Mouse (Mus musculus) naive thymus-derived CD4-positive, alpha-beta T cell, adult 2 months (primary cell): ENCODE data around the gene Klf6.

Experiments
- DNase-seq: peaks from one replicate; pipeline ENCODE4 v3.0.0-alpha.2; 2011; ENCODE audit warnings: low read depth

The Klf6 gene

DNA sequence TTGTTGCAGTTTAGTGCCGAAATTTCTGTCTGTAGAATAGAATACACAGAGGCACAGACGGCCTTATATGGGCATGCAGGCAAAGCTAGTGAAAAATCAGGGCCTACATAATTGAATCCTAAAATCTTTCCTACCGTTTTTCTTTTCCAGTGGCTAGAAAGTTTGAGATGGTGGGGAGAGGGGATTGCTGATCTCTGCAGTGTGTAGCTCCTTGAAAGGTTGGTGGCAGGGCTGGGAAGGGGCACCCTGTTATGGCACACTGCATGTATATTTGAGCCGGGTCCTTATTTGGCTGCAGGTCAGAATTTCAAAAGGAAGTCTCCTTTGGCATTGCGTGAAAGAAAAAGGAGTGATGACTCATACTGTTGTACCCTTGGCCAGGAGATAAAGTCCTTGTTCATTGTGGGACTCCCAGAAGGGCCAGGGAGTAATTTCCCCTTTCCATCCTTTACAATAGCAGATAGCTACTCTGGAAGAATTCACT is 2.2 kb downstream of the Klf6 start:
- peak; percentile 63 for DNase-seq

DNA sequence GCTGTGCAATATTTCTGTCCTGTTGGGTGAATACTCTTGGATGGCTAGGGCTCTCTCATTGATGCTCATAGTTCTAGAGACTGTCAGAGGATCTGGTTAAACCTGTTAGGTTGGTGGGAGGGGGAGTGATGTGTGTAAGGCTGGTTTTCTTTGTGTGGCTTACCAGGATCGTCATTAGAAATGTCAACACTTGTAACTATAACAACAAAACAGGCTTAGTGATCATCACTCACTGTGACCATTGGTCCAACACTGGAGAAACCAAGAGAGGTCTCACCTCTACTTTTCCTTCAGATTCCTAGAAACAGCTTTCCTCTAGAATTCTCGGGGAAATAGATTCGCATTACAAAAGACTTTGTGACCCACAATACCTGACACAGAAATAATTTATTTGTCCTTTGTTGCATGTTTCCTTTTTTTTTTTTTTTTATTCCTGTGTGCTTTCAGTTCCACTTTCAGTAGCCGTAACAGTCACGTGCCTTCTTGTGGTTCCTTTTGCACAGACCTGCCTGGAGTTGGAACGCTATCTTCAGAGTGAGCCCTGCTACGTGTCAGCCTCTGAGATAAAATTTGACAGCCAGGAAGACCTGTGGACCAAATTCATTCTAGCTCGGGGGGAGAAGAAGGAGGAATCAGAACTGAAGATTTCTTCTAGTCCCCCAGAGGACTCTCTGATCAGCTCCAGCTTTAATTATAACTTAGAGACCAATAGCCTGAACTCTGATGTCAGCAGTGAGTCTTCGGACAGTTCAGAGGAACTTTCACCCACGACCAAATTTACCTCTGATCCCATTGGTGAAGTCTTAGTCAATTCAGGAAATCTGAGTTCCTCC is 3.2 kb downstream of the Klf6 start:
- DNase-seq, result peak; percentile 86

DNA sequence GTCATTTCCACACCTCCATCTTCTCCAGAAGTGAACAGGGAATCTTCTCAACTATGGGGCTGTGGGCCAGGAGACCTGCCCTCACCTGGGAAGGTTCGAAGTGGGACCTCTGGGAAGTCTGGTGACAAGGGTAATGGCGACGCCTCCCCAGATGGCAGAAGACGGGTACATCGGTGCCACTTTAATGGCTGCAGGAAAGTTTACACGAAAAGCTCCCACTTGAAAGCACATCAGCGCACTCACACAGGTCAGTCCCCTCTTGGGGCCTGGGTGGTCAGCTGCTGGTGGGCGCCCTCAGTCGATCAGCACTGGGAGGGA is 3.8 kb downstream of the Klf6 start:
- peak; percentile 40 for DNase-seq

DNA sequence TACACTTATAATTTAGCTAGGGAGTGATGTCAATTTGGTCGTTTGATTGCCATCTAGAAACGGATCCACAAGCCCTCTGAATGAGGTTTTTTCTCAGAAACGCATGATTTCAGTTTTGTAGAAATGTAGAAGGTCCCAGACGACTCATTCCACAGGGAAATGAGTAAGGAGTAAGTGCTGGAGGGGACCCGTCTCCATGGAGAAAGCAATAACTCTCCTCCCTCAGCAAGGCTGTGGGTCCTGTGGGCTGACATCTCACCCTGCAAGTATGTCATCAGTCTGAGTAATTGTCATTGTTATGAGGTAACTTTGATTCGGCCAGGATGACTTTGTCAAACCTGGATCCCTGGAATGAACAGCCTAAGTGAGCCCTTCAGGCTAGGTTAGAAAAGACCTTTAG is 4.8 kb downstream of the Klf6 start:
- peak; percentile 35 for DNase-seq

DNA sequence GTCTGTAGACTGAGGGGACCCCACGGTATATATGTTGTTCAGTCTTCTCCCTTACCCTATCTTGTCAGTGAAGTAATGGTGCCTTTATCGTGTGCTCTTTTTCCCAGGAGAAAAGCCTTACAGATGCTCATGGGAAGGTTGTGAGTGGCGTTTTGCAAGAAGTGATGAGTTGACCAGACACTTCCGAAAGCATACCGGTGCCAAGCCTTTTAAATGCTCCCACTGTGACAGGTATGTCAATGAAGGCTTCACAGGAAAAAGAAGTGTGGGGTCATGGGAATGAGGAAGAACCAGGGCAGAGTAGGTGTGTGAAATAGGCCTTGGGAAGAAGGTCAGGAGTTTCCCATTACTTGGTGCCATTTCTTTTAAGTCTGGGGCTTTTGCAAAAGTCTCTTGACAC is 5.2 kb downstream of the Klf6 start:
- DNase-seq, result no peak

DNA sequence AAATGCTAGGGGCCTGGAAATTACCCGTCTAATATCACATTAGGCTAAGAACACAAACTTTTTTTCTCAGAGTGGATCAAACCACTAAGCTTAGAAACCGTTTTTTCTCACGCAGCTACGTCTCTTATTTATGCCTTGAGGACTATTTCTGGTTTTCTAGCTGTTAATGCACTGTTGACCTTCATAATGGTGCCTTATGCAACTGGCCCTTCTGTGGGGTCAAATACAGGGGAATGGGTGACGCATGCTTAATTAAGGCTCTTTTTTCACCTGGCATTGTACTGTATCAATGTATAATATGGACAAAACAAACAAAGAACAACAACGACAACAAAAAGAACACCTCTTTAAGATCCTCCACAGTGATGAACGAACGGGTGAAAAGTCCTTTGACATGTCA is 7.1 kb downstream of the Klf6 start:
- no peak for DNase-seq

DNA sequence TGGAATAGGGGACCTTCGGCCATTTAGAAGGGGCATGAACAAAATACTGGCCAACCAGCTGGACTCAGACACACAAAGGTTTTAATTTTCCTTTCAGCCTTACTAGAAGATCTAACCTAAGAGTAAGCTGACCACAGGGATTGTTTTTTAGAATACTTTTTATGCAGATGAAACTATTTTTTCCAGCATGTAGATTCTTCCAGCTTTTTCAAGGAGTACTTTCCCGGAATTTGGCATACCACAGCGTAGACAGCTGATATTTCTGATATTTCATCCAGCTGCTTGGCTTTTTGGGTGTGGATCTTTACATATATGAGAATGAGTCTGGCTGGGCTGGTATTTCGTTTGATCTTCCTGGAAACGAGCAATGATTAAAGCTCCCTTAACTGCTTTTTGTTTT is 8.2 kb downstream of the Klf6 start:
- DNase-seq, result peak; percentile 36

DNA sequence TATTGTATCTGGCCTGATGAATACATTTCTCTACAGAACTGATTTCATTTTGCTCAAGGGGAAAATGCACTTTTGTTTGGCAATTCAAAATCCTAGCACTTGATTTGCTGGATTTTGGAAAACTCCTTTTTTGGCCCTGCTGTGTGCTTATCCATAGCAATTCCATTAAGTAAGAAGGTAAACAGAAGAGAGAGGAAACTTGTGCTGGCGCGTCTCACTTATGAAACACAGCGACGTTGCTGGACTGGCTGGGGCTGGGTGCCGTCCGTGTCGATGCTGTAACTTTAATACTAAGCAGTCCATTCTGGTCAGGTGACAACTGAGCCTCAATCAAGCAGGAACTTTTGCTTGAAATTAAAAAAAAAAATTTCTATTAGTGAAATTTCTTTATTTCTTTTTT is 8.6 kb downstream of the Klf6 start:
- DNase-seq, result no peak

DNA sequence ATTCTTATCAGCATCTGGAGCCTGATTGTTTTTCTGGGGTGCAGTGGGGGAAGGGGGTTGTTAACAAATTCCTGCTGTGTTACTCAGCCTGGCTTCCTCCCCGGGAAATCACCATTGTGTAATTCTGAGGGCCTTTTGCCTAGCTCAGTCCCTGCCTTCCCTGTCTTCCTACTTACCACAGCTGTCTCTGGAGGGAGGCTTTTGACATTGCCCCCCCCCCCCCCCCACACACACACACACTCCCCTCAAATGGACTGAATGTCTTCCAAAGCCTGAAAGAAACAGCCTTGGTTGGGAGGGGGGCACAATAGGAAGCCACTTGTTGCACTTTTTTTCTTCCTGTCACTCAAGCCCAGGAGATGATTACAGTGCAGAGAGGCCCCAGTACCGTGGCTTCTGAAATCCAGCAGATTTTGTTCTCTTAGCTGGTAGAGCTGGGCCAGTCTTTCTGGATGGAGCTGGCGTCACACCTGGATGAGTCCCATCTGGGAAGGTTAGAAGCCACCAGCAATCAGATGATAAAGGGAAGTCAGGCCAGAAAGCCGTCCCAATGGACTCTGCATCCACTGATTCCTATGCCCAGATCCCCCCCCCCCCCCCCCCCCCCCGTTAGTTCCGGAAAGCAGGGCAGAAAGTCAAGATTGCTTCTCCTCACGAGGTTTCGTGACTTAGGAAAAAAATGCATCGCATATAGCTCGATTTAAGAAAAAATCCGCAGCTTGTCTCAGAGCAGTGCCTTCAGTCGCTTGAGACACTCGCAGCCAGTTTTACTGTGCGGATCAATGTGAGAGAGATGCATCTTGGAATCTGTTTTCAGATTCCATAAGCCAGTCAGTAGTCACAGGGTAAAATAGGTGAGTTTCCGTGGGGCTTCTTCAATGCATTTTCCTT is 9.3 kb downstream of the Klf6 start:
- DNase-seq, result no peak

DNA sequence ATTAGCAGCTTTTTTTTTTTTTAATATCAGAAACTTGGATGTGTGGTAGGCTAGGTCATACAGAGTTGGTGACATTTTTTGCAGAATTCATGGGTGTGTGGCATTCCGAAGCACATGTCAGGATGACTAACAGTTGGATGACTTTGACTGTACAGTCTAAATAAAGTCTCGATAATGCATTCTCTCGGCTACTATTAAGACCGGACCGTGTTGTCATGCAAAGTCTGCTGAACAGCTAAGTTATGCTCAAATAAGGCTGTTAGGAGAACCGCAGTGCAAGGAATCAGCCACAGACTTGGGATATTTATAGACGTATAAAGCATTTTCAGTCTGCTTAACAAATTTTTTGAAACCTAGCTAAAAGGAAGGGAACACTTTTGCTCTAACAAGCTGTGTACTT is 10.1 kb downstream of the Klf6 start:
- no peak for DNase-seq

DNA sequence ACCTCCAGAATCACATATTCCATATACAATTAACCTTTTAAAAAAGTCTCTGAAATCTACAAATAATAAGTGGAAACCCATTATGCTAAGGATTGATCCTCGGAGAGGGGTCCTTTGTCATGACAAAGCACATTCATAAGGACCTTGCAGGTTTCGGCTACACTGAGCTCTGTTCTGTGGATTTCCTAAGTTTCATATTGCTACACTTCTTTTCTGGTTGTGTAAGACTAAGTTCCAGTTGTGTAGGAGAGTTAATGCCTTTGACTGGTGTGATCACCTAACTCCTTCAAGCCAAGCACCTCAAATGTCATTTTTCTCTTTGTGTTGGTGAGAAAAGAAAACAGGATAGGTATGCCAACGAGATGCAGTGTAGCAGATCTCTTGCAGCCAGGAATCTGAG is 12.4 kb downstream of the Klf6 start:
- no peak for DNase-seq

DNA sequence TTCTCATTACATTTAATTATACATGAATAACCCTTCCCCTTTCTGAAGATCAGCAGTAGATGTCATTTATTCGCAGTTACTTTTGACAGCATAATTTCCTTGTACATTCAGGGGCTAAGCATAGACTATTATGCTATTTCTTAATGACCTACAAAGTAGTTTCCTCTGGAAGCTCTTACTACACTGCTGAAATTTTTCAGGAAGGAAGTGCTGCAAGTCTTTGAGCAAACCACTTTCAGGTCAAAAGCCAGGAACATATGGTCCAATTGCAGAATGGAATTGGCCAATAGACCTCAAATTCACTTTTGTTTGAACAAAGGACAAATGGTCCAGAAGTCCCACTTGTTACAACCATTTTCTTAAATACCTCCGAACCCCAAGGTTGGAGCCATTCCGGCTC is 14.2 kb downstream of the Klf6 start:
- no peak for DNase-seq

DNA sequence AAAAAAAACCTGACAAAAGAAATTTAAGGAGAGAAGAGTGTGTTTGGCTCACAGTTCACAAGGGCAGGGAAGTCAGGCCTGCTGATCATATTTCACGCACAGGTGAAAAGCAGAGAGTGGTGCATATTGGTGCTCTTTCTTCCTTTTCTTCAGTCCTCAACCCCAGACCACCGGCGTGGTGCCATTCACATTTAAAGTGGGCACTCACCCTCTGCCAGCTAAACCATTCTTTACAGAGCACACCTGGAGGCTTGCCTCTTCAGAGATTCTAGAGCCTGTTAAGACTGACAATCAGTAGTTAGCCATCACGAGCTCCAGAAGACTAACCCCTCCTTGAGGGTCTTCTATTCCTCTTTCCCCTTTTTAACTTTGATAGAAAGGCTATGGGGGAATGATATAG is 17.5 kb downstream of the Klf6 start:
- no peak for DNase-seq

DNA sequence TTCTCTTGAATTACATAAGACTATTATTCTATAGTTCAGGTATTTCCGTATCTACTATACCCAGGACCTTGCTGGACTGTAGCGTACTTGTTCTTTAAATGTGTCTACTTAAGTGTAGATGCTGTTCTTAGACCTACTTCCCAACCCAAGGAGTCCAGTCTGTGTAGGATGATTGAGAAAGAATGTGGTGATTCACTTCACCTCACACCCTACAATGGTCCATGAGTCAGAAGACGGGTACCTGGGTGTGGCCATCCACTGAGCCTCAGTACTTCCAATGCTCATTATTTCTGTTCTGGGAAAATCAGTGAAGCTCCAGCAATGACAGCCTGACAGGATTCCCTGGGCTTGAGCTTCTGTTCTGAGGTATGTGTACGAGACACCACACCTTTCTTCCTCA is 25.5 kb downstream of the Klf6 start:
- DNase-seq, result no peak

DNA sequence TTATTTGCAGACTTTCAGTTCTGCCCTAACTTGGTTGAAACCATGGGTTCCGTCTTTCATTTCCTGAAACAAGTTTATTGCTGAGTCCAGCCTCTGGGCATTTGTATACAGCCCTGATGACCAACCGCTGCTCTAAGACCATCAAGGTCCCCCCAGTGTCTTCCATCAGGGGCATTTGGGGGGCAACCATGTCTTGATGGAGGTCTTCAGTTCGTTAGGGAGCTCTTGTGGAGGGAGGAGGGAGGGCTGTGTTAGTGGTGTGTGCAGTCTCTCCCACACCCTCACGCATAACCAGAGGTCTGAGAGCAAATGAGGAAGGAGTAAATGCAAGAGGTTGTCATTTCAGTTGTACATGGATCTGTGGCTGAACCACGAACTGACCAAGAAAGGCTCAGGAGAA is 26.9 kb downstream of the Klf6 start:
- DNase-seq, result no peak

DNA sequence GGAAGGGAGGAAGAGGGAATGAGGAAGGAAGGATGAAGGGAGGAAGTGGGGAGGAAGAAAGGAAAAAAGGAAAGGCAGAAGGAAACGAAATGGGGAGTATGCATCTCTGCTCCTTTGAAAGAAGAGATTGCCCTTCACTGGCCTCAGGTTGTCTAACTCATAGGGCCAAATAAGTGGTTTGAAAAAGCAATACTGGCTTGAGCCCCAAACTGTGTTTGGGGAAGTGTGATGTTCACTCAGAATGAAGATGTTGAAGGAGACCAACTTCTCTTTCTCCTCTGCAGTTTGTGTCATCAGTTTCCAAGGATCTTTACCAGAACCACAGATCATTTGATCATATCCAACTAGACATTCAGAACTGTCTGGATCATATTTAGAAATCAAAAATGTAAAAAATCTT is 27.4 kb downstream of the Klf6 start:
- no peak for DNase-seq

DNA sequence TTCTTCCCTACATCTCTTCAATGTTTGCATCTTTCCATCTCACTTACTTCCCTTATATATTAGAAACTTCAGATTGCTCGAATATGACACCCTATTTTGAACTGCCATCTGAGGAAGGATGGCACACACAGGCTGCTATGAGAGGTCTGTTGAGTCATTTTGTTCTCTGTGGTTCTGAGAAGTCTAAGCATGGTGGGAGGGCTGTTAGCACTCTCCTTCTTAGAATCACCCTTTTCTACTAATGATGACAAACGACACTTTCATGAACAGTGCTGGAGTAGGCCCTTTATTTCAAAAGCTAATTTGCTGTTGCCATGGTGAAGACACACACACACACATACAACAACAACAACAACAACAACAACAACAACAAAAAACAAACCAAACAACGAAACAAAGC is 28.8 kb downstream of the Klf6 start:
- DNase-seq, result no peak

DNA sequence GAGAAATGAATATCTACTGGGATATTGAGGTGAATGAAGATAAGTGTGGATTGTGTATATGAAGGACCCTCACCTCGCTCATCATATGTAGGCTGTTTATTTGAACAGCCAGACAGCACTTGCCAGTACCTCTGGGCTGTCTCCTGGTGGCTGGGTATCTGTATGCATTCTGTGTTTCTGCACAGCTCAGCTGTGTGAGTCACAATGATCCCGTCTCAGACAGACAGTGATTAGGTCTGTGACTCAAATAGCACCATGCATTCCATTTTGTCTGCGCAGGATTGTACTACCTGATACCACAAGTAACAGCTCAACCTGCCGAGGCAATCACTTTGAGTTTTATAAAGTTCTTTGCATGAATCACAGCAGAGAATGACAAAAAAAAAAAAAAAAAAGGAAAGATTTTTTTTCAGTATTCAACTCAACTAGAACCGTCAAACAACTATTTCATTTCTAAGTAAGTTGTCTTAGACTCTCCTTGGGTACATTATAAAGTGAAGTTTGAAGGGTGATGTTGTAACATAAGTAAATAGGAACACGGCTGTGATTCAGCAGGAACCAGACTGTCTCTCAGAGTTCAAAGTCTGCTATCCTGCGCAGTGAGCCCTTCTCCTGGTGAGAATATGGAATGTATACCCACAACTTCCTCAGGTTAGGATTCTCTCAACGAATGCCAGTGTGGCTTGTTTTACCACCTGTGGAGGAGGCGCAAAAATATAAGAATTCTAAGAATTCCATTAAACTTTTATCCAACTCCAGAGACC is 31.6 kb downstream of the Klf6 start:
- DNase-seq, result no peak

DNA sequence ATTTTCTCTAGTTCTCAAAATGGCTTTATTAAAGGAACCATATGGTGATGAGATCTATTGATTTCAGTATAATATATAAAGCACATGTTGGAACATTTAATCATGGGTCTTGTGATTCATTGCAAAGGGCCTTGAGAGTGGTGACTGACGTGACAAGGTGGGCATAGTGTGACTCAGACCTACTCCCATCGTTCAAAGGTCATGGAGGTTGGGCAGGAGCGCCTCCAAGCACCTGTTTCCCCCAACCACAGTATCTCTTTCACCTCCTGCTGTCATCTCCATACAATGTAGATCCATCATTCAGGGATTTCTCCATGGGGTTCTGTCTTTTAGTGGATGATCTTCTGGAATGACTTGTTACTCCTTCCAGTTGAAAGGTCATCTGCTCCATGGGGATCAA is 33.6 kb downstream of the Klf6 start:
- no peak for DNase-seq

DNA sequence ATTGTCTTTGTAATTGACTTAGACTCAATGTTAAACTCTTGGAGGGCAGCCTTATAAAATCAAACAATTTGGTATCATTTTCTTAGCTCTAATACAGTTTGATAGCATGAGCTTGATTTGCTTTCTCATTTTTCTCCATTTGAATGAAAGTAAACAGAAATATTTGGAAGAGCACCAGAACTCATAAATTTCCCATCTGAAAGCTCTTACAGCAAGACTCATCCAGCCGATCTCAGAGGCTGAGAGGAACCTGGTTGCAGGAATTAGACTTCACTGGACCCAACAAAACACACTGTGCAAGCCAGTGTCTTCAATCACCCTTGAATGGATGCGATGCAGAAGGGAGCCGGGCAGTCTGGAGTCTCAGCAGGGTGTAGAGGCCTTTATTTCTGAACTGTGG is 34.6 kb downstream of the Klf6 start:
- DNase-seq, result no peak

DNA sequence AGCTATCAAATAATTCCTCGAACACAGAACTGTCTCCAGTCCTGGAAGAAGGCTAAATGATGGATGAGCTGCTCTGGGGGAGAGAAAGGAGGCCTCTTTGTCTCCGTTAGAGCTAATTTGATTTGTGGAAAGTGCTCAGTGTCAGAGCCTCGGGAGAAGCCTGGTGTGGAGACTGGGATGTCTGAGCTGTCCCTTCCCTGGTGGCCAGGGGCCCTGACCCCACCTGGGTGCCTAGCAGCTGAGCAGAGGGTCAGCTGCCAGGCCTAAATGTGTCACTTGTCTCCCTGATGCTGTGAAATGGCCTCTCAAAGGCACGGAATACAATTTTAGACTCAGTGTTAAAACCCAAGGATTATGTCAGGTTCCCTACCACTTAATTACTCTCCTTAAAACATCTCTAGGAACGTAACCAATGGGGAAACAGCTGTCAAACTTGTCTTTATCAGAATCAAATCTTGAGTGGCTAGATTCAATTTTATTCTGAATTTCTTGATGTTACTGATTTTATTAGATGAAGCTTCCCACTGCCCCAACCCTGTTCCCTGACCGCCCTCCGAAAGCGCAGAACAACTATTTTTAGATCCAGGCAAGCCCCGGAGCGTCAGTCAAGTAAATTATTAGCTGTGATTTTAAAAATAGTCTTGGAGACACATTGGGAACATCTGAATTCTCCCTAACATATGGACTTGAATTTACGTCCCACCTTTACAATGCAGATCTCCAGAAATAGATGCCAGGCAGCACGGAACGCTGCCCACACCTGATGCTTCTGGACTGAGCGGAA is 36.1 kb downstream of the Klf6 start:
- DNase-seq, result no peak

DNA sequence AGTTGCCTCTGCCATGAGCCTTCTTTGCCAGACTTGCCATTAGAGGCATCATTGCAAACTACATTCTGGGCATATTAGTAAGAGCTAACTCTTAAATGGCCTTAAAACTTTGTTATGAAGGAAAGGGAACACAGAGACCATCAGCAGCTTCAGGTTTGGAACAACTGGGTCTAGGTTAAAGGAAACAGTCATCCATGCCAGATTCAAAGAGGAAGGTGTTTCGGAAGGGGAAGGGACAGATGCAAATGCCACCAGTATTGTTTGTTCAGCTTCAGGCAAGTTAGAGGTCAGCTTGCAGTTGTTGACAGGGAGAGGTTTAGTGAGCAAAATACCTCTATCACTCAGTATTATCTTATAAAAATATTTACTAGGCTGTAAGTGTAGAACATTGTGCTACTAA is 37.7 kb downstream of the Klf6 start:
- no peak for DNase-seq
